Mouse (Mus musculus) thymus, adult 18-20 months (tissue): ENCODE data around the gene Pkp1.

Source experiments
- DNase-seq, 2 experiments: peaks; one replicate each; pipeline ENCODE4 v3.0.0; 2022; ENCODE audit warnings: mixed read lengths in 2 of 2

The Pkp1 gene

GRCm38 (mm10) chr1:135855344-135855687 is 63.7 kb downstream of the Pkp1 start:
- DNase-seq: no peak

GRCm38 (mm10) chr1:135854591-135855343 is 64.2 kb downstream of the Pkp1 start:
- DNase-seq: no peak

GRCm38 (mm10) chr1:135853200-135853599 is 65.8 kb downstream of the Pkp1 start:
- DNase-seq: no peak

GRCm38 (mm10) chr1:135852044-135852756 is 66.8 kb downstream of the Pkp1 start:
- no peak for DNase-seq

- DNase-seq: no peak
Measured at GRCm38 (mm10) chr1:135850722-135851512, 68.1 kb downstream of the Pkp1 start.

GRCm38 (mm10) chr1:135847611-135848351 is 71.2 kb downstream of the Pkp1 start:
- DNase-seq: no peak

GRCm38 (mm10) chr1:135847139-135847562 is 71.9 kb downstream of the Pkp1 start:
- DNase-seq: no peak

GRCm38 (mm10) chr1:135846632-135847031 is 72.4 kb downstream of the Pkp1 start:
- no peak for DNase-seq

GRCm38 (mm10) chr1:135844481-135844880 is 74.5 kb downstream of the Pkp1 start:
- no peak for DNase-seq

- no peak for DNase-seq
Measured at GRCm38 (mm10) chr1:135843519-135844262, 75.3 kb downstream of the Pkp1 start.

GRCm38 (mm10) chr1:135840675-135841395 is 78.2 kb downstream of the Pkp1 start:
- DNase-seq: no peak

GRCm38 (mm10) chr1:135839065-135839464 is 79.9 kb downstream of the Pkp1 start:
- DNase-seq: no peak

- no peak for DNase-seq
Measured at GRCm38 (mm10) chr1:135838626-135839025, 80.4 kb downstream of the Pkp1 start.

GRCm38 (mm10) chr1:135835716-135836483 is 83.1 kb downstream of the Pkp1 start, which contains the start of gene Tnnt2:
TSS of gene Tnnt2 (plus strand) at chr1:135836354.
- no peak for DNase-seq

- no peak for DNase-seq
Measured at GRCm38 (mm10) chr1:135834983-135835382, 84.0 kb downstream of the Pkp1 start.

- DNase-seq: no peak
Measured at GRCm38 (mm10) chr1:135834206-135834859, 84.7 kb downstream of the Pkp1 start.

- no peak for DNase-seq
Measured at GRCm38 (mm10) chr1:135828918-135829317, 90.1 kb downstream of the Pkp1 start.

GRCm38 (mm10) chr1:135821780-135822179 is 97.2 kb downstream of the Pkp1 start:
- no peak for DNase-seq
